In the genomic region with DNA sequence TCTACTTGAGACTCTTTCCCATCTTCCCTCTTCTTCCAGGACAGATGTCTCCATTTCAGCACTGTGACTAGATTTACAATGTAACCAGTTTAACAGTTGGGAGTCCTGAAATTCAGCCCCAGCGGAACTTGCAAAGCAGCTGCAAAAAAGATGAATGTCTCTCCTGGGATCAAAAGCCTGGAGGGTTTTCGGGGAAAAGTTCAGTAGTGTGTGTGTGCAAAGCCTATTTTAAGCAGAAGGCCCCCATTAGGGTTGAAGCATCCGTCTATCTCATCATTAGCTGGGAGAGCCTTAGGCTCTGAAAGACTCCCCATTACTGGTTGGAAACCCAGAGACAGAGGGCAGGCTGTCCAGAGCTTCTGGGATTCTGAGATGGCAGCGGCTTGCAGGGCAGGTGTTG, we compare ENCODE assay signal across 15 mouse cellular contexts. TPM values are rescaled to one million over a fixed set of nuclear protein-coding genes. Genes with fewer than 3 reads are reported as not detected.
DNase-seq lines count a peak whose midpoint lies in the region; ATAC-seq and TF ChIP-seq lines count a peak whose summit lies in the region.
"Had no signal": no experiment of that assay in that cellular context is flagged by ENCODE, and none has a peak within 500 bp of the region (broad histone marks: within the 10 kb centered on the region; RNA-seq: fewer than 3 reads in every experiment).

No protein-coding gene starts in this region.

- no peaks in the 10 kb centered on the region for H3K9me3 ChIP-seq in hindbrain, embryonic 15.5 days
- no peaks in the 10 kb centered on the region for H3K9me3 ChIP-seq in hindbrain, postnatal 0 days (ENCODE audit: low read length)
- no peaks in the 10 kb centered on the region for H3K9me3 ChIP-seq in neural tube, embryonic 11.5 days (ENCODE audit: control insufficient read depth, low read length)
- no peaks in the 10 kb centered on the region for H3K9me3 ChIP-seq in midbrain, embryonic 14.5 days (ENCODE audit: control insufficient read depth, low read length)
- H3K9me3 ChIP-seq in heart, embryonic 12.5 days (replicated peaks) = no peaks in the 10 kb centered on the region
- H3K9me3 ChIP-seq: heart, embryonic 15.5 days had no signal

- DNase-seq in hindbrain, postnatal 0 days (ENCODE audit: low spot score) = no peak
- DNase-seq in neural tube, embryonic 11.5 days (ENCODE audit: low spot score) = peak; percentile 28
- no peak for DNase-seq in neural tube, embryonic 10.5 days (ENCODE audit: extremely low spot score, low spot score)
- DNase-seq in midbrain, embryonic 14.5 days = no peak
- no peak for DNase-seq in testis, postnatal 10 days (ENCODE audit: low spot score)
- DNase-seq: adrenal gland, postnatal 25 days; retina, postnatal 1 day; thymus, postnatal 14 days had no signal

- no peak for ATAC-seq in hindbrain, embryonic 15.5 days (ENCODE audit: low FRiP score, low read depth)
- no peak for ATAC-seq in hindbrain, postnatal 0 days
- peak; percentile 31; the same call in 1 of the 2 replicates for ATAC-seq in neural tube, embryonic 11.5 days (ENCODE audit: insufficient read depth, low FRiP score, low TSS enrichment)
- no peak for ATAC-seq in midbrain, embryonic 14.5 days (ENCODE audit: low FRiP score, low TSS enrichment)
- ATAC-seq in heart, embryonic 12.5 days (ENCODE audit: insufficient number of reproducible peaks, low FRiP score) = no peak

- H3K27ac ChIP-seq in hindbrain, embryonic 15.5 days (replicated peaks) = peak overlapping the region; percentile 26
- H3K27ac ChIP-seq in hindbrain, postnatal 0 days = no peak overlapping the region
- H3K27ac ChIP-seq in neural tube, embryonic 11.5 days (ENCODE audit: low read depth, low read length) = no peak overlapping the region
- H3K27ac ChIP-seq in midbrain, embryonic 14.5 days (replicated peaks; ENCODE audit: low read depth, low read length) = peak overlapping the region; percentile 43; the same call in 1 of the 2 replicates
- no peak overlapping the region for H3K27ac ChIP-seq in heart, embryonic 12.5 days (ENCODE audit: poor library complexity, severe bottlenecking)
- H3K27ac ChIP-seq: heart, embryonic 15.5 days had no signal

- H3K27me3 ChIP-seq in hindbrain, embryonic 15.5 days = no peaks in the 10 kb centered on the region
- H3K27me3 ChIP-seq in hindbrain, postnatal 0 days (ENCODE audit: insufficient read depth, low read length) = no peaks in the 10 kb centered on the region
- no peaks in the 10 kb centered on the region for H3K27me3 ChIP-seq in neural tube, embryonic 11.5 days (ENCODE audit: control insufficient read depth, insufficient read depth, low read length)
- no peaks in the 10 kb centered on the region for H3K27me3 ChIP-seq in midbrain, embryonic 14.5 days (ENCODE audit: control insufficient read depth, insufficient read depth, low read length)
- no peaks in the 10 kb centered on the region for H3K27me3 ChIP-seq in heart, embryonic 12.5 days (replicated peaks)
- H3K27me3 ChIP-seq: heart, embryonic 15.5 days; Patski had no signal

- 52% methylated on average over 4 of the region's 4 CpGs for WGBS in hindbrain, embryonic 15.5 days
- 54% methylated on average over 4 of the region's 4 CpGs for WGBS in hindbrain, postnatal 0 days
- WGBS in neural tube, embryonic 11.5 days = 41% methylated on average over 4 of the region's 4 CpGs
- 67% methylated on average over 4 of the region's 4 CpGs for WGBS in midbrain, embryonic 14.5 days
- 63% methylated on average over 4 of the region's 4 CpGs for WGBS in heart, embryonic 12.5 days

- no peak for TF ChIP-seq CTCF in hindbrain, postnatal 0 days (IDR thresholded peaks at IDR 0.05; ENCODE audit: low read depth)

- H3K4me3 ChIP-seq in hindbrain, embryonic 15.5 days = no peak overlapping the region
- H3K4me3 ChIP-seq in hindbrain, postnatal 0 days (ENCODE audit: low read length) = no peak overlapping the region
- H3K4me3 ChIP-seq in neural tube, embryonic 11.5 days (ENCODE audit: low read depth, low read length) = no peak overlapping the region
- no peak overlapping the region for H3K4me3 ChIP-seq in midbrain, embryonic 14.5 days (replicated peaks; ENCODE audit: low read depth, low read length)
- H3K4me3 ChIP-seq in heart, embryonic 12.5 days = no peak overlapping the region
- H3K4me3 ChIP-seq: heart, embryonic 15.5 days; myocyte had no signal

- H3K36me3 ChIP-seq in hindbrain, embryonic 15.5 days = no peaks in the 10 kb centered on the region
- H3K36me3 ChIP-seq in hindbrain, postnatal 0 days (ENCODE audit: insufficient read depth, low read length) = no peaks in the 10 kb centered on the region
- H3K36me3 ChIP-seq in neural tube, embryonic 11.5 days (ENCODE audit: control insufficient read depth, insufficient read depth, low read length) = no peaks in the 10 kb centered on the region
- H3K36me3 ChIP-seq in midbrain, embryonic 14.5 days (ENCODE audit: control insufficient read depth, insufficient read depth, low read length) = no peaks in the 10 kb centered on the region
- no peaks in the 10 kb centered on the region for H3K36me3 ChIP-seq in heart, embryonic 12.5 days
- H3K36me3 ChIP-seq: heart, embryonic 15.5 days had no signal

- H3K9ac ChIP-seq in hindbrain, embryonic 15.5 days = no peak overlapping the region
- no peak overlapping the region for H3K9ac ChIP-seq in hindbrain, postnatal 0 days (replicated peaks; ENCODE audit: low read length)
- H3K9ac ChIP-seq in neural tube, embryonic 11.5 days (ENCODE audit: low read length) = no peak overlapping the region
- no peak overlapping the region for H3K9ac ChIP-seq in midbrain, embryonic 14.5 days (replicated peaks; ENCODE audit: low read length)
- H3K9ac ChIP-seq in heart, embryonic 12.5 days = no peak overlapping the region
- H3K9ac ChIP-seq: heart, embryonic 15.5 days had no signal

- no peak overlapping the region for H3K4me2 ChIP-seq in hindbrain, embryonic 15.5 days
- no peak overlapping the region for H3K4me2 ChIP-seq in hindbrain, postnatal 0 days (ENCODE audit: low read depth, low read length)
- no peak overlapping the region for H3K4me2 ChIP-seq in neural tube, embryonic 11.5 days (ENCODE audit: low read depth)
- H3K4me2 ChIP-seq in midbrain, embryonic 14.5 days (ENCODE audit: low read length) = no peak overlapping the region
- H3K4me2 ChIP-seq in heart, embryonic 12.5 days = no peak overlapping the region
- H3K4me2 ChIP-seq: heart, embryonic 15.5 days had no signal

- peaks cover 18% of the 10 kb centered on the region for H3K4me1 ChIP-seq in hindbrain, embryonic 15.5 days (replicated peaks)
- H3K4me1 ChIP-seq in hindbrain, postnatal 0 days (ENCODE audit: insufficient read depth, low read length) = 0 out of 2 replicates have a peak, but pooled peaks cover 15% of the 10 kb centered on the region
- H3K4me1 ChIP-seq in neural tube, embryonic 11.5 days (ENCODE audit: control insufficient read depth, insufficient read depth, low read length) = peaks cover 10% of the 10 kb centered on the region; the same call in 1 of the 2 replicates
- peaks cover 17% of the 10 kb centered on the region for H3K4me1 ChIP-seq in midbrain, embryonic 14.5 days (ENCODE audit: control insufficient read depth, insufficient read depth, low read length)
- peaks cover 29% of the 10 kb centered on the region for H3K4me1 ChIP-seq in heart, embryonic 12.5 days (replicated peaks)

RNA-seq across cellular contexts. Expression of gene Gm11060, which starts 2.7 kb away (rescaled TPM):
- not detected in 2 replicates for polyA plus RNA-seq in hindbrain, embryonic 15.5 days (2015; fragmentation: Nextera tagmentation; extraction: Ambion mirVana)
- total RNA-seq in hindbrain, postnatal 0 days (2014; rRNA removed) = not detected in 2 replicates
- not detected in 2 replicates for polyA plus RNA-seq in hindbrain, postnatal 0 days (2015; fragmentation: Nextera tagmentation; extraction: Ambion mirVana)
- polyA plus RNA-seq in neural tube, embryonic 11.5 days (2014; fragmentation: Nextera tagmentation; extraction: Ambion mirVana) = not detected in 2 replicates
- not detected in 2 replicates for polyA plus RNA-seq in midbrain, embryonic 14.5 days (2014; fragmentation: Nextera tagmentation; extraction: Ambion mirVana)
- not detected in 2 replicates for polyA plus RNA-seq in heart, embryonic 12.5 days (2016; fragmentation: Nextera tagmentation; extraction: Ambion mirVana)
- total RNA-seq: adrenal gland, postnatal 25 days; layer of hippocampus, postnatal 25 days; liver, adult 2 months had no signal
- polyA plus RNA-seq: heart, embryonic 15.5 days; liver, adult 2 months; myocyte; Patski had no signal

RNA-seq across cellular contexts. Expression of gene Wt1, which starts 37.2 kb away (rescaled TPM):
- 0.51 and 1.0 TPM in 2 replicates for polyA plus RNA-seq in hindbrain, embryonic 15.5 days (2015; fragmentation: Nextera tagmentation; extraction: Ambion mirVana)
- total RNA-seq in hindbrain, postnatal 0 days (2014; rRNA removed) = 0.32 and 1.9 TPM in 2 replicates
- 0.55 and 0.56 TPM in 2 replicates for polyA plus RNA-seq in hindbrain, postnatal 0 days (2015; fragmentation: Nextera tagmentation; extraction: Ambion mirVana)
- polyA plus RNA-seq in neural tube, embryonic 11.5 days (2014; fragmentation: Nextera tagmentation; extraction: Ambion mirVana) = 1.3 and 3.3 TPM in 2 replicates
- not detected in 2 replicates for polyA plus RNA-seq in midbrain, embryonic 14.5 days (2014; fragmentation: Nextera tagmentation; extraction: Ambion mirVana)
- 29.0 and 30.7 TPM in 2 replicates for polyA plus RNA-seq in heart, embryonic 12.5 days (2016; fragmentation: Nextera tagmentation; extraction: Ambion mirVana)
- polyA plus RNA-seq: myocyte had no signal

Comparison
In these comparisons a context has a peak if more than half of its experiments do, and no peak if none do; other contexts are left out.
1. H3K27ac ChIP-seq: peak in hindbrain, embryonic 15.5 days (single experiment) and midbrain, embryonic 14.5 days (single experiment); none in hindbrain, postnatal 0 days (single experiment), neural tube, embryonic 11.5 days (single experiment) and heart, embryonic 12.5 days (single experiment).